Mouse (Mus musculus) gastrocnemius, adult 8-10 months (tissue): ENCODE measurements around the gene Nrros. TPM values are rescaled to one million over a fixed set of nuclear protein-coding genes. Genes with fewer than 3 reads are reported as not detected.

ENCODE experiments used
- DNase-seq, 2 experiments: peaks; one replicate each; pipeline ENCODE4 v3.0.0; 2022; ENCODE audit warnings: low spot score in 2 of 2
- total RNA-seq, 4 experiments: library from RNA; stranded (reverse); gene quantifications; 2 replicates each; pipeline ENCODE4 v1.2.4; 2022

The Nrros gene
- total RNA-seq = 1 to 10 TPM in 2 of 4 experiments, under 1 TPM in 2; 0.56 to 1.7 (median 1.2) TPM

DNA sequence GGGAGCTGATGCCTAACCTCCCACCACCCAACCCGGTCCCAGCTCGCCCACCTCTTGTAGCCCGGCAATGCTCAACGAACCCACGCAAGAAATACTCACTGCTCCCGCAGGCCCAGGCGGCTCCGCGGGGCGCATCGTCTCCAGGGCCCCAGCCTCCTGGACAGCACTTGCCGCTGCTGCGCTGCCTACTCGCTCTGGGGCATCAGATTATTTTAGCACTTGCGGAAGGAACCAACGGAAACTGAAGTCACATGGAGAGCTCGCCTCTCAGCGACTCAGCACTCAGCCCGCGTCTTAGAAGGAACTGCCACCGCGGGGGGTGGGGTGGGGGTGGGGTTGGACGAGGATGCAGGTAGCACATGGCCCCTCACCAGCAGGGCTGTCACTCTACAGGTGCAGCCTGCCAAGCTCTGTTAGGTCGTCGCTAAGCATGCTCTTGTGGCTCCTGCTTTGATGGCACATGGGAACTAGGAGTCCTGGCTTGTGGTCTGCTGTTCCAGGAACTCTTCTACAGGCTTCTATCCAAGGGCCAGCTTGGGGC lies at the start of gene Nrros:
Gene Nrros (minus strand): TSS at position 314 of the 541 bp plus-strand sequence.
- no peak for DNase-seq

DNA sequence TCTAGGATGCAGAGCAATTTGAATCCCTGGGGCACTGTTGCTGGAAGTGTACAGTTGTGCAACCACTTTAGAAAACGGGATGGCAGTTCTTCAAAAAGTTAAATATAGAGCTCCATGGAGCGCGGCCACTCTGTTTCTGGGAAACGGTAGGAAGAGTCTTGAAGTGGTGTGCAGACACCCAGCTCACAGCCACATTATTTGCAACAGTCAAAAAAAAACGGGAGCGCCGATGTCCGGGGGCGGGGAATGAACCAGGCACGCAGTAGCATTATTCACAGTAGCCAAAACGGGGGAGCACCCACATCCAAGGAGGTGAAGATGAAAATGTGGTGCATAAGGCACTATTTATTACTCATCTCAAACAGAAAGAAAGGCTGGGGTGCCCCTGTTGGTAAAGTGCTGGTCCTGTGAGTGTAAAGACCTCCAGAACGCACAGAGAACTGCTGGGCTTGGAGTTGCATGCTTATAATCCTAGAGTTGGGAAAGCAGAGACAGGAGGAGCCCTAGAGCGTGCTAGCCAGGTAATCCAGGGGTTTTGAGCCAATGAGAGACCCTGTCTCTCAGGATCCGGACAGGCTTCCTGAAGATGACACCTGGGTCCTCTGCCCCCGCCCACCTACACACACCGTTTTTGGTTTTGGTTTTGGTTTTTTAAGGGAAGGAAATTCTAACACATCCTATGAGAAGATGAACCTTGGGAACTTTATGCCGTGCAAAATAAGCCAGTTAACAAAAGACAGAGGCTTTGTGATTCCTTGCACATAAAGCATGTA lies 49.6 kb upstream of the Nrros start:
- DNase-seq = no peak

DNA sequence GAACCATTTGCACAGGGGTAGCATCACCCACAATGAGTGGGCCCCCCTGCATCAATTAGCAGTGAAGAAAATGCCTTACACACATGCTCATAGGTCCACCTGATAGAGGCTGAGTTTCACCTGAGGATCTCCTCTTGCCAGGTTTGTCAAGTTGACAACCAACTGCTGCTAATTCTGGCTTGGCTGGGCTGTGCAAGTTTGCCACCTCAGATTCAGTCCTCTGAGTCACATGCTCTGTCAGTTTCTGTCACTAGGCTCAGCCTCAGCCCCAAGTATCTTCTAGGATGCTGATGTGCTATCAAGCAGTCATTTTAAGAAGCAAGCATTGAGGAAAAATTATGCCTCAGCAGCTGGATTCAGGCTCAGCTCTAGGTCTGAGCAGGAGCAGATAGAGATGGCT lies 48.8 kb upstream of the Nrros start:
- DNase-seq = no peak

DNA sequence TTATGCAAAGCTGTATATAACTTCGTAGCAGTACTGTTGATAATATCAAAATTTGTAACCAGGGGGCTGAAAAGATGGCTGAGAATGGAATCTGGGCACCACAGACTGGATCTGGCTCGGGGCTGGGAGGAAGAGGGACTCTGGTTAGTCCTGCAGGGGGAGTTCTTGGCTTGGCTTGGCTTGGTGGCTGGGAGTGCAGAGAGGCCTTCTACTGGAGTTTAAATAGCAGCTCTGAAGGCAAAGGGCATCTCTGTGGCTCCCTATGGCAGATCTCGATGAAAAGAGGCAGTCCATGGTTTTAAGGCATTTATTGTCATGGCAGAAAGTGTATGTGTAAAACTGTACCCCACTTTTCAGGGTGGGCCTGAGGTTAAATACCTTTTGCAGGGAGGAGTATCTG lies 39.5 kb upstream of the Nrros start:
- DNase-seq = no peak

DNA sequence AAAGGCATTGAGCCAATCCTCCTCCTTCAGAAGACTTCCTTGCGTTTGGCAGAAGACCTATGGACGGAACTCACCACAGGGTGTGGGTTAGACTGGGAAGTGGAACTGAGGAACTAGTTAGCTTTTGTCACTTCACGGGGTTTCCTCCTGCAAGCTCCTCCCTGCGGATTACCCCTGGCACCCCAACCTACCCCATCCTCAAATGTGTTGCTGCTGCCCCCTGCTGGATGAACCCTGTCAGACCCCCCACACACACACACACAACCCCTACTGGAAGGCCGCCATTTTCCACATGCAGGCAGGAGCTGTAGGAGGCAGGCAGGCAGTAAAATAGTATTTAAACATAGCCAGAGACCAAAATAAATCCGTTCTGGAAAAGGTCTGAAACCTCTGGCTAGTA lies 37.3 kb upstream of the Nrros start:
- peak; percentile 31 to 34 for DNase-seq

DNA sequence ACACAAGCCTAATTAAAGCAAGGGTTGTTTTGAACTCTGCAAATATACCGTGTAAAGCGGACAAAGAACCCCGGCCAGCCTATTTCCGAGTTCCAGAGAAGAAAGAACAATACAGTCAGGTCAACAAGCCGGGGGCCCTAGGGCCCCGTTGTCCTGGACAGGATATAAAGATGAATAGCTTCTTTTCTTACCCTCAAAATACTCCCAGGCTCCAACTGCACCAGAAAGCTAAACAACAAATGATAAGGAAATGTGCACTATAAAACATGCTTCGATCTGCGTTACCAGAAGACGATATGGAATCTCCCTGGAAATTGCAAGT lies 35.6 kb upstream of the Nrros start:
- no peak for DNase-seq

DNA sequence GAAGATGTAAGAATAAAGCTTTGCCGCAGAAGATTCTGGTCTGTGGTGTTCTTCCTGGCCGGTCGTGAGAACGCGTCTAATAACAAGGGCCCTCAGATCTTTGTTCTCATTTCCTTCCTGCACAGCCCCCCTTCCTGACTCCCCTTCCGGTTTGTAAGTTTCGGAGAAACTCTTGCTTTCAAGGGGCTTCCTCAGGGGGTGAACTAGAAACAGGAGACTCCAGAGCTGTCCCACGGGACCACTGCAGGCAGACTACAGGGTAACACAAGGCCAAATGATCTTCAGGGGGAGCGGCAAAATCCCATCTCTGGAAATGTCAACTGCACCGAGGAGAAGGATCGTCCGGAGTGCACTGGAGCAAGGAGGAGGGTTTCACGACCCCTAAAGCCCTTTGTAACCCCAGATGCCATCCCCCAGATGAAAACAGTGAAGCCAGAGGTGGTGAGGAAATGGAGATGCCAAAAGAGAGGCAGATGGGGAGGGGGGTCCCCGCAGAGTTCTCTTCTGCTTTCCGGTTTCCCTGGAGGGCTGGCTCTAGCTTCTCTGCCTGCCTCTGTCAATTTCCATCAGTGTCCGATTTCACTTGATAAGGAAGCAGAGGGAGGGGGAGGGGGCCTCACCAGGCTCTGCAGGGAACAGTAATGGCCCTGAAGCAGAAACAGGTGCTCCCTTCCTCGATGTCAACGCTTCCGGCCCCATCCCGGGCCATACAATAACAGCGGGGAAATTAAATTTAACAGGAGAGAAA lies 35.0 kb upstream of the Nrros start:
- DNase-seq = no peak

DNA sequence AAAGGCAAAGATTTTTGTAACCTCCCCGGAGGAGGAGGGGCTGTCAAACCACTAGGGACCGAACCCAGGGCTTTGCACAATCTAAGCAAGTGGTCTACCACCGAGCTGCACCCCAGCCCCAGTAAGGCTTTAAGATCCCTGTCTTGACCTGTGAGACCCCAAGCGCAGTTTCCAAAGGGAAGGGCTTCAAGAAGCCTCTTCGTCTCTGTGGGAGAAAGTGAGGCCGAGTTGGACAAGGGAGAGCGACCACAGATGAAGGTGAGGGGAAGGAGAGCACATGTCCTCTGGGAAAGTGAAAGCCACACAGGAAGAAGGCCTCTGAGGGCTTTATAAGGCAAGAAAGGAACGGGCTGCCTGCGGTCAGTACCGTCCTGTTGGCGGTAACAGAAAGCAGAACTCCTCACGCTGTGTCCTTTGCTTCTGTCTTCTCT lies 24.6 kb upstream of the Nrros start:
- no peak for DNase-seq

DNA sequence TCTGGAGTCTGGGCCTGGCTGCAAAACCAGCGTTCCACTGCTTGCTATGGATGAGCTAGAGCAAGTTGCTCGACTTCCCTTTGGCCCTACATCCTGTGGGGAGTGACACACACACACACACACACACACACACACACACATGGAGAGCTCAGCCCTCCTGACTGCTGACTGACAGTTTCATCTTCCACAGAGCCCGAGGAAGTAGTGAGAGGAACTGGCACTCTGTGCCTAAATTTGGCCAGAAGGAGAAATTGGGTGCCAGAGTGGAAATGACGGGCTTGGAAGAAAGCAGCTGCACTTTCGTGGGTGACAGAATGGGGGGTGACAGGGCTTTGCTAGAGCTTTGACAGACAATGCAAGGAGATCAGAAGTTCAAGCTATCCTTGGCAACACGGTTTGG lies 23.7 kb upstream of the Nrros start:
- no peak for DNase-seq

DNA sequence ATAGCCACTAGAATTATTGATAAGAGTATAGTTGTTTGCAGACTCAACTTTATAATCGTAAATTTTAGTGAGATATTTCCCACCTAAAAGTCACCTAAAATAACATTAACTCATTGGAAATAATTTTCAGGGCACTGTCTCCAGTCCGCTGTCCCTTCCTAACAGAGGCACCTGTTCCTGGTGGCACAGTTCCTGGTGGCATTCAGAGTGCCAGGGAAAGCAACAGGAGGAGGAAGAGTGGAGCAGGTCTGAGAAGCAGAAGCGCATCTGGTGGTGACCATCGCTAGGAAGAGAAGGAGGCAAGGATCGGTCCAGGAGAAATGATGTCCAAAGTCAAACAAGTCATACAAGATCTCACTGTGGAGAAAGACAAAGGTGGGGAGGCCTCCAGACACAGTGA lies 20.7 kb upstream of the Nrros start:
- DNase-seq = no peak

DNA sequence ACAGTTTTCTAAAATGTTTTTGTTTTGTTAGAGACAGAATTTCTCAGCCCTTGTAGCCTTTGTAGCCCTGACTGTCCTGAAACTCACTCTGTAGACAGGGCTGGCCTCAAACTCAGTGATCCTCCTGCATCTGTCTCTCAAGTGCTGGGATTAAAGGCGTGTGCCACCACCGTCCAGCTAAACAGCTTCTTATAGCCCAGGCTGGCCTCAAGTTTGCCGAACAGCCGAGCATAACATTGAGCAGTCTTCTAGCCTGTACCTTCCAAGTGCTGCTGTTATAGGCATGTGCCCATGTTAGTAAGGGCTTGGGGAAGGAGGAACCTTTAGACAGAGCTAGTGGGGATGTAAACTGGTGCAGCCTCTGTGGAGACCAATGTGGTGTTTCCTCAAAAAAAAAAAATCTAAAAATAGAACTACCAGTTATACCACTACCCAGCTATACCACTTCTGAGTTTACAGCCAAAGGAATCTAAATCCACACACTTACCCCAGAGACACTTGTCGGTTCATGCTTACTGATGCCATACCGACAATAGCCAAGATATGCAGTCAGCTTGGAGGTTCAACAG lies 14.0 kb upstream of the Nrros start, which contains the start of gene Bex6:
Gene Bex6 (plus strand): TSS at position 491 of the 569 bp plus-strand sequence.
- no peak for DNase-seq

DNA sequence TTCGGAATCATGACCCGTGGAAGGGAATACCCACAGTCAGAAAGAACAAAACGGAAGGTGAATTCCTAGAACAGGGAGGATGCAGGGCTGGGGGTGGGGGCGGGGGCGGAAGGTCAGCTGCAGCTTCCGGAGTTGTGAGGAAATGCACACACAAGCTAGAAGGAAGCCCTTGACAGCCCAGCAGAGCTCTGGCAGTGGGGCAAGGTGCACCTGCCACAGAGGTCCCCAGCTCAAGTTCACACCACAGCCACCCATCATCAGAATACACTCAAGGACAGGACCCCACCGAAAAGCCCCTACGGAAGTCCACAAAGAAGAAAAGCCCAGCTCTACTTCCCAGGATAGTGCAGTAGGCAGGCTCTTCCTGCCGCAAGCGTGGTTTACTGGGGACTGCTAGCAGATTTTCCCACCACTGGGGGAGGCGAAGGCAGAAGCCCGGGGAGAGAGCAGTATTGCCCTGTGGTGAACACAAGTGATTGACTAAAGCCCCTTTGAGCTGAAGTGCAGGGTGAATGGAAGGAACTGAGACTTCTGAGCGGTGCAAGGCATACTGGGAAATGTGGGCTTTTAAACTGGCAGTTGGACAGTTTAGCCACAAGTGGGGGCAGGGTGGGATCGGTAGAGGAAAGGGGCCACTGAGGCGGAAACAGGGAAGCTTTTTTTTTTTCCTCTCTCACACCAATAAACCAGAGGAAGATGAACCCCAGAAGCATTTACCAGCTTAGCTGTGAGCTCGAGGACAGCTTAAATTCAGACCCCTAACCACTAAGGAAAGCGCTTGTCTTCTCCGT lies 11.7 kb upstream of the Nrros start:
- no peak for DNase-seq

DNA sequence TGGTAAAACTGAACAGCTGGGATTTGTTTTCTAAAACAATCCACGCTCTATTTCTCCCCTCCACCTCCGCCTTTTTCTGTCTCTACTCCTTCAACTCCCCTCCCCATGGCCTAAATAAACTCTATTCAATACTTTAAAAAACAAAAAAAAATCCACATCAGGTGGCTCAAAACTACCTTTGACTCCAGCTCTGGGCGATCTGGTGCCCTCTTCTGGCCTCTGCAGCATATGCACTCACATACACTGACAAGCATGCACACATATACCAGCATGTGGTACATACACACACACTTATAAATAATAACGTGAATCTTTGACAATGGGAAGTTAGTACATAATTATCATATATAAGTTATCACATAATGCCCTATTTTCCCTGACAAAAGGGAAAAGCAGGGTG lies 9.6 kb upstream of the Nrros start:
- DNase-seq = no peak

DNA sequence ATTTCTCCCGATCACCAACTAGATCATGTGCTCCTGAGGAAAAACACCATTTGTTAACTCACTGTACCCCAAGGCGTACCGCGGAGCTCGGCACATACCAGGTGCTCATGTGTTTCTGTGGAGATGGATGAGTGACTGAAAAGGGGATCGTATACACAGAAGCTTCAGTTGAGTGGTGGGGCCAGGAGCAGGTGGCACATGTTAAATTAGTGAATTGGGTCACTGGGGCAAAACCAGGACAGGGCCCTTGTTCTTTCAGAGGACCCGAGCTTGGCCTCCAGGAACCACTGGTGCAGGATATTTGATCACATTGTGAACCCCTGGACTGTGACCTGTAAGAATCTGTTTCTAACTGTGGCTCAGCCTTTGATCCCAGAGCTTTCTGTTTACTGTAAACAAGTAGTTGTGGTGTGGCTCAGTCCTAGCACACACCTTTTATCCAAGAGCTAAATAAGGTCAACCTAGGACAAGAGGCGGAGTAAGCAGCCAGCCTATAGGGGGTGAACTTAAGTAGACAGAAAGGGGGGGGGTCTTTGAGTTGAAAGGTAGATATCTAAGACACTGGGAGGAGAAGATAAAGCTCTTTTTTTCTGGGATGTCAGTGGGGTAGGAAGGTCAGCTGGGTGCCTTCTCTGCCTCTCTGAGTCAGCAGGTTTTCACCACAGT lies 9.1 kb upstream of the Nrros start:
- no peak for DNase-seq

DNA sequence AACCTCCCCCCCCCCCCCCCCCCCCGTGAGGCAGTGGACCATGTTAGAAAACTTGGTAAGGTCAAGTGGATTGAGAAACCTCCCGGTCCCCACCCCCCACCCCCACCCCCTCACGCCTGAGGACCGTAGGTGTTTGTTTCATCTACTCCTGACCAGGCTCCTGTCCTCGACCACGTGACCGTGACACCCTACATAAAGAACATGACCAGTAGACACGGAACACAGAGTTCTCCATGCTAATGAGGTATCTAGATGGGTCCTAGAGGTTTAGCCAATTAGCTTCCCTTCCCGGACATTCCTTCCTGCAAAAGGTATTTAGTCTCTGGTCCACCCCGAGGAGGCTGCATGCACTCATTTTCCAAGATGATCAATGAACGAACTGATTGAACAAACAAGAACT lies 8.0 kb upstream of the Nrros start:
- no peak for DNase-seq

DNA sequence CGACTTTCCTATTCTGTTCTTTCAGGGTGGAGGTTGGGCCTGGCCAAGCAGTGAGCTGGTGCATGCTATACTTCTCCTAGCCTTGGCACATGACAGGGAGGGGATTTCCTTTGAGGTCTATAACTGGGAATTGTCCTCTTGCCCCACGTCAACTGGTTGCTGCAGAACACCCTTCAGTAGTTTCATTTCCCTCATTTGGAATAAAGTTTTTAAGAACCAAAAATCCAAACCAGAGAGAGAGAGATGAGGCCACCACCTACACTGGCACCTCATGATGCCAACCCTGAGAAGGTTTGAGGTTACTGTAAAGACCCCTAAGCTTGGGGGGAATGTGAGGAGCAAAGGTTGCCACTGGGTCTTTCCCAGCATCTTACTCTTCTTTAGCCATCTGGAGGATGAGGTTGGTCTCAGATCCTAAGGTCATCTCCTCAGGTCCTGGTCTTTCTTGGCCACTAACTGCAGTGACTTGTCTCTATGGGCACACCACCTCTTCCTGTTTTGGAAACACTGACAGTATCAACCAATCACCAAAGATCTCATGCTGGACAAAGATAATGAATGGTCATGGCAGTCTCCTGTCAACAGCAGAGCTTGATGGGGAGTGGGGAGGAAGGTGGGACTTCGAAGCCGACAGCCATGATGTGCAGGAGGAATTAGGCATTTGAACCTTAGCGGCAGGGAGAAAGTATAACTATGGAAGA lies 5.8 kb upstream of the Nrros start:
- DNase-seq = no peak

DNA sequence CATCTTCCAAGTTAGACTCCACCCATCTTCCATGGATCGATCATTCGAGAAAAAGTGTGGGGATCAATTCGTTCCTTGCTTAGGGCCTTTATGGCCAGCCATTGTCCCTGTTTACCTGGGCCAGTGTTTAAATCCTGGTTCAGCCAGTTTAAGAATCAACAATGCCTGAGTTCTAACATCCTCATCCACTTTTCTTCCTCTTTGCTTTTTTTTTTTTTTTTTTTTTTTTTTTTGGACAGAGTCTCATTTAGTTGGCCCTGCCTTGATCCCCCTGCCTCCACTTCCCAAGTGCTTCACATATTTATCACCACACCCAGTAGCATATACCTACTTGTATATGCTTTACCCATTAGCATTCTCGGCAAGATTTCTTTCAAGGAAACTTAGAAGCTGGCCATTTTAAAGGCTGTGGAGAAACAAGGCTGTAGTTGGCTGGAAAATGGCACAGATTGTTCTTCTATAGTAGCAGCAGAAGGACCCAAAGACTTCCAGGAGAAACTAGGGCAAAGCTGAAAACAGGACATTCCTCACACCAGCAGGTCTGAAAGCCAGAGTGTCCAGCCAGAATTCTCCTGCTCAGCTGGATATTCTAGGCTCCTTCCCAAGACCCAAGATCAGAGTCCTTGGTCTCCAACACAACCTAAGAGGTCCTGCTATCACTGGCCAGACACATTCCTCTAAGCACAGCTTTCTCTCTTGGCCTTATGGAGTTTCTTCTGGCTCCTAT lies 2.6 kb upstream of the Nrros start:
- DNase-seq = no peak

DNA sequence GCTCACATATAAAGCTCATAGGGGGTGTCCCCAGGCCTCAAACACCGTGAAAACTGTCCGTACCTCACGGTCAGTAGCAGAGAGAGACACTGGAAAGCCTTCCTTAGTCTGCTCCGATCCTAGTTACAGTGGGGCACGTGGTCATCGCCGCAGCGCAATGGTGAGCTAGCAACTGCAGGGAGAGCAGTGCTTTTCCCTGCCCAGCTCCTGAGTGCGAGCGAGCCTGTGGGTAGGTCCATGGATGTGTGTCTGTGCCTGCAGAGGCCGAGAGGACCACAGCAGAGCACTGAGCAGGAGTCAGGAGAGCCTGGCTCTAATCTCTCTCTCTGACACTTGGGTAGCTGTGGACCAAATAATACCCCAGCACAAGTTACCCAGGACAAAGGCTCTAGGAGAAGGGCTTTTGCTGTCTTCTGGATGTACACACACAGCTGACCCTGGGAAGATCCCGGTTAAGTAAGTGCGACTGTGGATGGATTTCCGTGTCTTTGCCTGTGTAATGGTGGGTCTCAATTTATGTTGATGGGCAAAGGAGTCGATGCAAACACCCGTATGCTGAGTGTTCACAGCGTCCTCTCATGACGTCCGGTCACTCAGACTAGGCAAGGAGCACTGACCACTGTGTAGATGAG lies 882 bp downstream of the Nrros start:
- DNase-seq = no peak

DNA sequence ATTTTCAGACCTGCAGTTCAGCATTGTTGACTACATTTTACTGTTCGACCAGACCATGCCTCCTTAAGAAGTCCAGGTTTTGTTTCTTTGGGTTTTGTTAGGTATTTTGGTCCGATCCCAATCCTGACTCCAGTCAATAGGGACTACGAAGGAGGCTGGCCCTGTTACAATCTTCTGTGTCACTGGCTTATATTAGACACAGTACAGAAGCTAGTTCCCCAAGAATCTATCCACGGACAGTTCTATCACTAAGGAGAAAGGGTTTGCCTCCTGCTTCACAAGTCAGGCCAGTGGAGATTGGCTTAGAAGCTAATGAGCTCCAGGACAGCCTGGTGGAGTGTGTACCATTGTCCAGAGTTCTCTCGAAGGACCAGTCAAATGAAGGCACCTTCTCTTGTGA lies 1.5 kb downstream of the Nrros start:
- no peak for DNase-seq
